Mouse (Mus musculus) intestine, embryonic 14.5 days (tissue): ENCODE results near the gene Atp8a2. TPM values are rescaled to one million over a fixed set of nuclear protein-coding genes. Genes with fewer than 3 reads are reported as not detected.
"Not testable (repeated sequence)": the region's sequence is repeated elsewhere in the genome, so short reads cannot be mapped to it uniquely, and the experiment has no call there.

Experiments
- ATAC-seq: fragments of 200-750 bp; cut with Nextera tagmentation; replicated peaks from 2 replicates; pipeline ENCODE4 v1.8.0; 2017; ENCODE audit warnings: low read depth, moderate number of reproducible peaks, moderate TSS enrichment, moderate library complexity; ENCODE audit not compliant: low FRiP score, low TSS enrichment
- DNase-seq: peaks from one replicate; pipeline ENCODE4 v3.0.0-alpha.2; 2018; ENCODE audit warnings: low spot score
- H3K27ac ChIP-seq: fragments of 300-500 bp; sonication (generic); 2 replicates; pipeline ENCODE4 v1.5.1; 2014; ENCODE audit warnings: low read depth, mild to moderate bottlenecking, control low read depth
- H3K27me3 ChIP-seq: fragments of 300-500 bp; sonication (generic); replicated peaks from 2 replicates; pipeline ENCODE4 v1.6.1; 2014; ENCODE audit warnings: low read length, control low read depth; ENCODE audit not compliant: control insufficient read depth, insufficient read depth
- H3K36me3 ChIP-seq: fragments of 300-500 bp; sonication (generic); 2 replicates; pipeline ENCODE4 v1.6.1; 2014; ENCODE audit warnings: low read length, control low read depth; ENCODE audit not compliant: control insufficient read depth, insufficient read depth
- H3K4me1 ChIP-seq: fragments of 300-500 bp; sonication (generic); replicated peaks from 2 replicates; pipeline ENCODE4 v1.6.1; 2014; ENCODE audit warnings: low read length, control low read depth, mixed read lengths; ENCODE audit not compliant: control insufficient read depth, insufficient read depth
- H3K4me2 ChIP-seq: fragments of 300-500 bp; sonication (generic); 2 replicates; pipeline ENCODE4 v1.6.1; 2014; ENCODE audit warnings: low read length
- H3K4me3 ChIP-seq: fragments of 300-500 bp; sonication (generic); 2 replicates; pipeline ENCODE4 v1.5.1; 2014; ENCODE audit warnings: low read depth, low read length, control low read depth, mixed read lengths
- H3K9ac ChIP-seq: fragments of 300-500 bp; sonication (generic); 2 replicates; pipeline ENCODE4 v1.6.1; 2014; ENCODE audit warnings: mild to moderate bottlenecking, low read length
- H3K9me3 ChIP-seq: fragments of 300-500 bp; sonication (generic); 2 replicates; pipeline ENCODE4 v1.6.1; 2016; ENCODE audit warnings: low read length, control low read depth; ENCODE audit not compliant: control insufficient read depth
- WGBS: fragments of 180-500 bp; shearing (Covaris S2); extraction: QIAGEN DNeasy Blood & Tissue Kit; methylation state at CpG from one replicate; pipeline ENCODE4 v1.1.7; 2014; 5-methylcytosine and 5-hydroxymethylcytosine counted together
- polyA plus RNA-seq: library from polyadenylated mRNA; unstranded; fragments of >200 nt; fragmentation: Nextera tagmentation; extraction: Ambion mirVana; gene quantifications from 2 replicates; pipeline ENCODE4 v1.2.1, GENCODE M21; 2014

The Atp8a2 gene
- polyA plus RNA-seq, 1 experiment from 2014 or later: 9.0 TPM

GRCm38 (mm10) chr14:59624326-59624885 is 572.6 kb downstream of the Atp8a2 start:
- Histone ChIP-seq H3K36me3 (peaks cover under 1% of the 10 kb centered on the region), H3K4me2 (peak overlapping the region; percentile 72), H3K27me3 (peaks cover 8% of the 10 kb centered on the region; the same call in 1 of the 2 replicates), H3K4me3 (no peak overlapping the region), H3K9me3 (no peaks in the 10 kb centered on the region), H3K4me1 (peaks cover 12% of the 10 kb centered on the region), H3K9ac (no peak overlapping the region), H3K27ac (no peak overlapping the region)
- 36% methylated on average over 9 of the region's 9 CpGs for WGBS
- ATAC-seq (no peak), DNase-seq (no peak)

GRCm38 (mm10) chr14:59616802-59617201 is 580.2 kb downstream of the Atp8a2 start:
- ATAC-seq: no peak
- Histone ChIP-seq H3K36me3 (no peaks in the 10 kb centered on the region), H3K4me1 (0 out of 2 replicates have a peak, but pooled peaks cover 2% of the 10 kb centered on the region), H3K4me3 (no peak overlapping the region), H3K4me2 (no peak overlapping the region), H3K27me3 (no peaks in the 10 kb centered on the region), H3K9ac (no peak overlapping the region), H3K27ac (no peak overlapping the region), H3K9me3 (no peaks in the 10 kb centered on the region)
- DNase-seq: no peak
- 53% methylated on average over 7 of the region's 7 CpGs for WGBS

GRCm38 (mm10) chr14:59614149-59614548 is 582.8 kb downstream of the Atp8a2 start:
- not testable (repeated sequence) for ATAC-seq

GRCm38 (mm10) chr14:59612920-59613625 is 583.9 kb downstream of the Atp8a2 start:
- 50% methylated on average over 14 of the region's 14 CpGs for WGBS
- Histone ChIP-seq H3K27ac (no peak overlapping the region), H3K36me3 (no peaks in the 10 kb centered on the region), H3K9ac (no peak overlapping the region), H3K4me1 (0 out of 2 replicates have a peak, but pooled peaks cover 2% of the 10 kb centered on the region), H3K4me3 (no peak overlapping the region), H3K27me3 (no peaks in the 10 kb centered on the region), H3K4me2 (no peak overlapping the region), H3K9me3 (no peaks in the 10 kb centered on the region)
- DNase-seq (peak; percentile 77), ATAC-seq (no peak)

More at GRCm38 (mm10) chr14:59614149-59614548, 582.8 kb downstream of the Atp8a2 start:
- WGBS: 84% methylated on average over 3 of the region's 3 CpGs
- not testable (repeated sequence) for H3K27ac ChIP-seq, DNase-seq, H3K9me3 ChIP-seq, H3K9ac ChIP-seq, H3K36me3 ChIP-seq, H3K4me2 ChIP-seq, H3K27me3 ChIP-seq, H3K4me1 ChIP-seq, H3K4me3 ChIP-seq

GRCm38 (mm10) chr14:59607021-59607420 is 590.0 kb downstream of the Atp8a2 start:
- no peak overlapping the region for H3K4me3 ChIP-seq
- H3K9me3 ChIP-seq: no peaks in the 10 kb centered on the region
- DNase-seq: no peak
- no peak overlapping the region for H3K9ac ChIP-seq
- H3K4me1 ChIP-seq: no peaks in the 10 kb centered on the region
- no peaks in the 10 kb centered on the region for H3K27me3 ChIP-seq
- H3K27ac ChIP-seq: no peak overlapping the region
- no peak overlapping the region for H3K4me2 ChIP-seq
- ATAC-seq: no peak
- no peaks in the 10 kb centered on the region for H3K36me3 ChIP-seq
- 56% methylated on average over 3 of the region's 3 CpGs for WGBS

- DNase-seq (peak; percentile 90), ATAC-seq (peak; percentile 68; the same call in 1 of the 2 replicates)
- no peak overlapping the region for H3K27ac ChIP-seq
- no peaks in the 10 kb centered on the region for H3K36me3 ChIP-seq
- no peaks in the 10 kb centered on the region for H3K4me1 ChIP-seq
- no peak overlapping the region for H3K4me3 ChIP-seq
- H3K9ac ChIP-seq: no peak overlapping the region
- no peaks in the 10 kb centered on the region for H3K9me3 ChIP-seq
- WGBS: 24% methylated on average over 5 of the region's 5 CpGs
- no peaks in the 10 kb centered on the region for H3K27me3 ChIP-seq
- H3K4me2 ChIP-seq: no peak overlapping the region
Observed at GRCm38 (mm10) chr14:59605671-59606353, 591.2 kb downstream of the Atp8a2 start.

GRCm38 (mm10) chr14:59604002-59604645 is 592.9 kb downstream of the Atp8a2 start:
- no peak overlapping the region for H3K4me2 ChIP-seq

GRCm38 (mm10) chr14:59598260-59598627 is 598.7 kb downstream of the Atp8a2 start:
- H3K36me3 ChIP-seq: peaks cover 19% of the 10 kb centered on the region
- H3K4me2 ChIP-seq: peak overlapping the region; percentile 57
- peak overlapping the region; percentile 64 for H3K9ac ChIP-seq
- peak; percentile 33 for ATAC-seq
- H3K27me3 ChIP-seq: no peaks in the 10 kb centered on the region
- peak overlapping the region; percentile 4; the same call in 1 of the 2 replicates for H3K27ac ChIP-seq
- H3K9me3 ChIP-seq: no peaks in the 10 kb centered on the region
- DNase-seq: no peak
- peak overlapping the region; percentile 71 for H3K4me3 ChIP-seq
- peaks cover 8% of the 10 kb centered on the region for H3K4me1 ChIP-seq
- WGBS: under 1% methylated on average over 8 of the region's 8 CpGs

More at GRCm38 (mm10) chr14:59604002-59604645, 592.9 kb downstream of the Atp8a2 start:
- no peak overlapping the region for H3K4me3 ChIP-seq
- no peak overlapping the region for H3K9ac ChIP-seq
- H3K4me1 ChIP-seq: no peaks in the 10 kb centered on the region
- H3K27me3 ChIP-seq: no peaks in the 10 kb centered on the region
- DNase-seq (no peak), ATAC-seq (no peak)
- no peaks in the 10 kb centered on the region for H3K9me3 ChIP-seq
- no peaks in the 10 kb centered on the region for H3K36me3 ChIP-seq
- 63% methylated on average over 5 of the region's 5 CpGs for WGBS
- H3K27ac ChIP-seq: no peak overlapping the region
